Mouse (Mus musculus): ENCODE results near the gene B3gnt4. TPM values are rescaled to one million over a fixed set of nuclear protein-coding genes. Genes with fewer than 3 reads are reported as not detected.
A peak's percentile ranks its signal among the peaks of the same experiment; 100 is the strongest.

Gene B3gnt4
- 1.1 and 1.6 TPM in 2 replicates for polyA plus RNA-seq (2015; fragmentation: Nextera tagmentation; extraction: Ambion mirVana)

GRCm38 (mm10) chr5:123510160-123510559 is at the start of gene B3gnt4:
Gene B3gnt4 (plus strand): TSS chr5:123510460.
- DNase-seq (ENCODE audit: low spot score) (no peak), ATAC-seq (no peak)
- no peaks in the 10 kb centered on the region for H3K9me3 ChIP-seq (ENCODE audit: low read length)
- H3K4me3 ChIP-seq (ENCODE audit: low read depth, low read length) = no peak within 1 kb of the TSS
- H3K4me1 ChIP-seq (ENCODE audit: insufficient read depth, low read depth, low read length) = 0 out of 2 replicates have a peak, but pooled peaks cover 3% of the 10 kb centered on the region
- H3K9ac ChIP-seq (replicated peaks; ENCODE audit: low read depth) = no peak within 1 kb of the TSS
- WGBS = 85% methylated on average over 5 of the region's 5 CpGs
- peaks cover 2% of the 10 kb centered on the region; the same call in 1 of the 2 replicates for H3K27me3 ChIP-seq (replicated peaks; ENCODE audit: insufficient read depth, low read length)
- no peak within 1 kb of the TSS for H3K27ac ChIP-seq (ENCODE audit: low read length)
- TF ChIP-seq EP300 (IDR thresholded peaks at IDR 0.05) = no peak
- no peak for TF ChIP-seq CTCF (IDR thresholded peaks at IDR 0.05)
- H3K4me2 ChIP-seq (replicated peaks; ENCODE audit: low read depth, low read length) = no peak within 1 kb of the TSS
- H3K36me3 ChIP-seq (ENCODE audit: insufficient read depth, low read length) = no peaks in the 10 kb centered on the region

DNA sequence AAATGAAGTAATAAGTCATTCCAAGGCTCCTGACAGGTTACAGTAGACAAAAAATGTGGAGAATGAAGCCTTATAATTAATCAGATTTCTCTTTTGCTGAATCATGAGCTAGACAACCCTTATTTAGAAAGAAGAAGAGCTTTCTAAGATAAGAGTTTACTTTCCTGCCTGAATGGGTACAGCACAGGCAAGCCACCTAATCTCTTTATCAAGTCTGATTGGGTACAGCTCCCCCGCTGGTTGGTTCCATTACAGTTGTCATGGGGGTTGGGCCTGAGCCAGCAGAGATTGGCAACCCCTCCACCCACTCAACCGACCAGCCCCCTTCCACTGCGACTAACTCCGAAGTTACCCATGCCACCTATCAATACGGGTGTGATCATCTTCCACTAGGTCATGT is 48.8 kb upstream of the B3gnt4 start:
- TF ChIP-seq CTCF (IDR thresholded peaks at IDR 0.05) (no peak), EP300 (IDR thresholded peaks at IDR 0.05) (no peak)
- no peaks in the 10 kb centered on the region for H3K9me3 ChIP-seq (ENCODE audit: low read length)
- H3K9ac ChIP-seq (replicated peaks; ENCODE audit: low read depth) = no peak overlapping the region
- H3K27me3 ChIP-seq (replicated peaks; ENCODE audit: insufficient read depth, low read length) = no peaks in the 10 kb centered on the region
- ATAC-seq (no peak), DNase-seq (ENCODE audit: low spot score) (no peak)
- no peak overlapping the region for H3K4me2 ChIP-seq (replicated peaks; ENCODE audit: low read depth, low read length)
- 43% methylated on average over 5 of the region's 5 CpGs for WGBS
- 0 out of 2 replicates have a peak, but pooled peaks cover 6% of the 10 kb centered on the region for H3K36me3 ChIP-seq (ENCODE audit: insufficient read depth, low read length)
- no peaks in the 10 kb centered on the region for H3K4me1 ChIP-seq (ENCODE audit: insufficient read depth, low read depth, low read length)
- no peak overlapping the region for H3K4me3 ChIP-seq (ENCODE audit: low read depth, low read length)
- H3K27ac ChIP-seq (ENCODE audit: low read length) = no peak overlapping the region

GRCm38 (mm10) chr5:123464638-123465037 is 45.6 kb upstream of the B3gnt4 start:
- DNase-seq (ENCODE audit: low spot score) (no peak), ATAC-seq (no peak)
- Histone ChIP-seq H3K27me3 (replicated peaks; ENCODE audit: insufficient read depth, low read length) (no peaks in the 10 kb centered on the region), H3K36me3 (ENCODE audit: insufficient read depth, low read length) (no peaks in the 10 kb centered on the region), H3K27ac (ENCODE audit: low read length) (no peak overlapping the region), H3K4me1 (ENCODE audit: insufficient read depth, low read depth, low read length) (no peaks in the 10 kb centered on the region), H3K4me2 (replicated peaks; ENCODE audit: low read depth, low read length) (no peak overlapping the region), H3K9me3 (ENCODE audit: low read length) (no peaks in the 10 kb centered on the region), H3K9ac (replicated peaks; ENCODE audit: low read depth) (no peak overlapping the region), H3K4me3 (ENCODE audit: low read depth, low read length) (no peak overlapping the region)
- 78% methylated on average over 1 of the region's 1 CpGs for WGBS
- no peak for TF ChIP-seq CTCF (IDR thresholded peaks at IDR 0.05)
- TF ChIP-seq EP300 (IDR thresholded peaks at IDR 0.05) = no peak

DNA sequence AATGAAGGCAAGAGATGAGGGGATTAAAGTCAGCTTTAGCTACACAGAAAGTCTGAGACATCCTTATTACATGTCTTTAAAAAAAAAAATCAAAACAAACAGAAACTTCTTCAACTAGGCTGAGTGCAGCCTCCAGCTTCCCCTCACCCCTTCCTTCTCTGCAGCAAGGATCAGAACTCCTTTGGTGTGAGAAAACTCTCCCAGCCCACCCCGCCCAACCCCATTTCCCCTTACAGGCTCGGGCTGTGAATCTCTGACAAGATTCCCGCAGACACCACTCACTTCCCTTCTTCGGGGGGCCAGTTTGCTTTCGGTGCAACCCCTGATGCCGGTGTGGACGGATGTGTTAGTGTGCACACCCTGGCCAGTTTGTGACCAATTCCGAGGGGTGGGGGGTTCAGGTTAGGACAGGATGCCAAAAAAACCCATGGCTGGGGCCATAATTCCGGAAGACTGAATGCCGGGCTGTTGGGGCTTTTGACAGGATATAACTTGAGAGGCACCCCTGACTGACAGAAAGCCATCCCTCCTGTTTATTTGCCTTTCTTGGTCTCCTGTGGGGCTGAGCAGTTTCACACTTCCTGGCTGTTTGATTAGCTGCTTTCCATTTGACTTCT is 39.4 kb upstream of the B3gnt4 start:
- ATAC-seq = no peak
- TF ChIP-seq CTCF (IDR thresholded peaks at IDR 0.05) (no peak), EP300 (IDR thresholded peaks at IDR 0.05) (no peak)
- Histone ChIP-seq H3K4me1 (ENCODE audit: insufficient read depth, low read depth, low read length) (no peaks in the 10 kb centered on the region), H3K4me3 (ENCODE audit: low read depth, low read length) (no peak overlapping the region), H3K9me3 (ENCODE audit: low read length) (no peaks in the 10 kb centered on the region), H3K4me2 (replicated peaks; ENCODE audit: low read depth, low read length) (peak overlapping the region; percentile 48), H3K36me3 (ENCODE audit: insufficient read depth, low read length) (no peaks in the 10 kb centered on the region), H3K27ac (ENCODE audit: low read length) (no peak overlapping the region), H3K27me3 (replicated peaks; ENCODE audit: insufficient read depth, low read length) (no peaks in the 10 kb centered on the region), H3K9ac (replicated peaks; ENCODE audit: low read depth) (no peak overlapping the region)
- peak; percentile 8 for DNase-seq (ENCODE audit: low spot score)
- 4% methylated on average over 10 of the region's 10 CpGs for WGBS

DNA sequence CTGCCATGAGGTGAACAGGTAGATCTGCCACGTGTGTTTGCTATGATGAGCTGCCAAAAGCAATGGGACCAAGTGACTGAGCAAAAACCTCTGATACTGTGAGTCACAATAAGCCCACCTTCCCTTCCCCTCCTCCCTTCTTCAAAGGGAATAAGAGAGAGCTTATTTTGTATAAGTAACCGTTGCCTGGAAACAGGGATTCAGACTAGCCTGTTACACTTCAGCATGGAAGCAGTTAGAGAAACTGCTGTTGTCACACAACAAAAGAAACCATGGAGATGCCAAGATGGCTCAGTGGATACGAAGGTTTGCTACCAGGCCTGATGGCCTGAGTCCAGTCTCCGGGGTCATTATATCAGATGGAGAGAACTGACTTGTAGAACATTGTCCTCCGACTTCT is 36.4 kb upstream of the B3gnt4 start:
- Histone ChIP-seq H3K27me3 (replicated peaks; ENCODE audit: insufficient read depth, low read length) (no peaks in the 10 kb centered on the region), H3K4me3 (ENCODE audit: low read depth, low read length) (no peak overlapping the region), H3K9me3 (ENCODE audit: low read length) (no peaks in the 10 kb centered on the region), H3K36me3 (ENCODE audit: insufficient read depth, low read length) (no peaks in the 10 kb centered on the region), H3K4me2 (replicated peaks; ENCODE audit: low read depth, low read length) (no peak overlapping the region), H3K4me1 (ENCODE audit: insufficient read depth, low read depth, low read length) (no peaks in the 10 kb centered on the region), H3K27ac (ENCODE audit: low read length) (no peak overlapping the region), H3K9ac (replicated peaks; ENCODE audit: low read depth) (no peak overlapping the region)
- 77% methylated on average over 5 of the region's 5 CpGs for WGBS
- no peak for TF ChIP-seq CTCF (IDR thresholded peaks at IDR 0.05)
- DNase-seq (ENCODE audit: low spot score) = no peak
- no peak for ATAC-seq

GRCm38 (mm10) chr5:123487659-123488395 is 22.4 kb upstream of the B3gnt4 start:
- Histone ChIP-seq H3K36me3 (ENCODE audit: insufficient read depth, low read length) (no peaks in the 10 kb centered on the region), H3K9ac (replicated peaks; ENCODE audit: low read depth) (no peak overlapping the region), H3K4me3 (ENCODE audit: low read depth, low read length) (no peak overlapping the region), H3K27me3 (replicated peaks; ENCODE audit: insufficient read depth, low read length) (peaks cover 6% of the 10 kb centered on the region; the same call in 1 of the 2 replicates), H3K4me1 (ENCODE audit: insufficient read depth, low read depth, low read length) (no peaks in the 10 kb centered on the region), H3K9me3 (ENCODE audit: low read length) (no peaks in the 10 kb centered on the region), H3K4me2 (replicated peaks; ENCODE audit: low read depth, low read length) (no peak overlapping the region), H3K27ac (ENCODE audit: low read length) (no peak overlapping the region)
- no peak for ATAC-seq
- DNase-seq (ENCODE audit: low spot score) = no peak
- 68% methylated on average over 11 of the region's 11 CpGs for WGBS
- TF ChIP-seq EP300 (IDR thresholded peaks at IDR 0.05) = no peak
- no peak for TF ChIP-seq CTCF (IDR thresholded peaks at IDR 0.05)

Measured in lung, postnatal 0 days (tissue).